Mouse (Mus musculus): ENCODE measurements around the gene Sptan1. TPM values are rescaled to one million over a fixed set of nuclear protein-coding genes. Genes with fewer than 3 reads are reported as not detected.
A peak's percentile ranks its signal among the peaks of the same experiment; 100 is the strongest.

Gene Sptan1
- 93.0 and 113 TPM in 2 replicates for polyA plus RNA-seq (2015; fragmentation: Nextera tagmentation; extraction: Ambion mirVana)

DNA sequence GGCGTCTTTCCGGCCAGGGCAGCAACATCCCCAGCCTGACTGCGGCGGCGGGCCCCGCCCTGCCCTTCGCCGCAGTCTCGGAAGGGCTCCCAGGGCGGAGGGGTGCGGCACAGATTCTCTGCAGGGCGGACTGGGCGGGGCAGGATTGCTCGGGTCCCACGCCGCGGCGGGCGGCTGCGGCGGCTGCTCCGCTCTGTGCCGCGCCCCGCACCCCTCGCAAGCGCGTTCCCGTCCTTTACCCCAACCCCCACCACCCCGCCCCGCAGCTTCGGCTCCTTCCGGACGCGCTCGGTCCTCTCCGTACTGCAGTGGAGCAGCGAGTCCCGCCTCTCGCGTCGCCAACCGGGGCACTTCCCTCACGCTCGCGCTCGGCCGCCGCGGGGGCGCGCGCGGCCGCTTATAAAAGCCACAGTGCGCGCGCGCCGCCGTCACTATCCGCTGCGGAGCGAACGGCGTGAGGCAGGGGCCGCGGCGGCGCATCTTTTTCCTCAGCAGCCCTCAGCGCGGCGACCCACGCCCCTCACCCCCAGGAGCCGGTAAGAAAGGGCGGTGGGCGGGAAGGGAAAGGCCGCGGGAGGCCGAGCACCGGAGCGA lies at the start of gene Sptan1:
Gene Sptan1, plus strand, starts transcription at position 311 of the 594 bp plus-strand sequence.
- H3K4me1 ChIP-seq (ENCODE audit: control insufficient read depth, insufficient read depth, low read length), result peaks cover 37% of the 10 kb centered on the region
- H3K9ac ChIP-seq (ENCODE audit: low read length), result peak within 1 kb of the TSS; percentile 97
- no peaks in the 10 kb centered on the region for H3K9me3 ChIP-seq (replicated peaks; ENCODE audit: control insufficient read depth, low read length)
- H3K27ac ChIP-seq (ENCODE audit: low read length), result peak within 1 kb of the TSS; percentile 94
- peak within 1 kb of the TSS; percentile 72 for H3K4me2 ChIP-seq (ENCODE audit: low read depth, low read length)
- peak within 1 kb of the TSS; percentile 88 for H3K4me3 ChIP-seq (ENCODE audit: low read length)
- under 1% methylated on average over 81 of the region's 82 CpGs for WGBS
- H3K27me3 ChIP-seq (ENCODE audit: control insufficient read depth, insufficient read depth, low read length), result no peaks in the 10 kb centered on the region
- H3K36me3 ChIP-seq (ENCODE audit: control insufficient read depth, insufficient read depth), result 0 out of 2 replicates have a peak, but pooled peaks cover 3% of the 10 kb centered on the region
- ATAC-seq (replicated peaks; ENCODE audit: extremely low read depth, insufficient read depth, low FRiP score), result peak; percentile 97

DNA sequence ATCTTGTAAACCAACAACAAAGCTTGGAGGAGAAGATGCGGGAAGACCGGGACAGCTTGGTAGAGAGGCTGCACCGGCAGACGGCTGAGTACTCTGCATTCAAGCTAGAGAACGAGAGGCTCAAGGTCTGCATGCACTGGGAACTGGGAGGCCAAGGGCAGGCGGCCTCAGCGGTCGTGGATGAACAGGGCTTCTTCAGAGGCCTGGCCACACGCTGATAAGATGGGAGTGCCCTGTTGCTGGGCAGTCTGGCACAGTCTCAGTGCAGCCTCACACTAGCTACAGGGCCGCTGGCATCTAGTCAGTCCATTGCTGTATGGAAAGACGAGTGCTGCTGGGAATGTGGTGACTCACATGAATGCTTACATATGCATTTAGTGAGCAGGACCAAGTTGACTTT lies 47.7 kb upstream of the Sptan1 start:
- H3K4me3 ChIP-seq (ENCODE audit: low read length), result no peak overlapping the region
- no peak for ATAC-seq (replicated peaks; ENCODE audit: extremely low read depth, insufficient read depth, low FRiP score)
- 89% methylated on average over 11 of the region's 11 CpGs for WGBS
- no peaks in the 10 kb centered on the region for H3K27me3 ChIP-seq (ENCODE audit: control insufficient read depth, insufficient read depth, low read length)
- H3K9me3 ChIP-seq (replicated peaks; ENCODE audit: control insufficient read depth, low read length), result no peaks in the 10 kb centered on the region
- no peak overlapping the region for H3K27ac ChIP-seq (ENCODE audit: low read length)
- H3K4me2 ChIP-seq (ENCODE audit: low read depth, low read length), result no peak overlapping the region
- H3K9ac ChIP-seq (ENCODE audit: low read length), result no peak overlapping the region
- peaks cover 47% of the 10 kb centered on the region for H3K36me3 ChIP-seq (ENCODE audit: control insufficient read depth, insufficient read depth)
- no peaks in the 10 kb centered on the region for H3K4me1 ChIP-seq (ENCODE audit: control insufficient read depth, insufficient read depth, low read length)

DNA sequence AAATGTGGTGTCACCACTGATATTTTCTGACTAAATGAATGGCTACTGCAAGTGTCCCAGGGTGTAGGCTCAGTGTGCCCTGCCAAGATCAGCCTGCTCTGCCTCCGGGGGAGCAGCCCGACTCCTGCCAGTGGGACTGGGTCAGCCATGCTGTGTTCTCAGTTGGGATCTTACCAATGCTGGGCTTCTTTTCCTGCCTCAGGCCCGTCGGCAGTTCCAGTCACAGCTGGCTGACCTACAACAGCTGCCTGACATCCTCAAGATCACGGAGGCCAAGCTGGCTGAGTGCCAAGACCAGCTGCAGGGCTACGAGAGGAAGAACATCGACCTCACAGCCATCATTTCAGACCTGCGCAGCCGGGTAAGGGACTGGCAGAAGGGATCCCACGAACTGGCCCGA lies 43.3 kb upstream of the Sptan1 start:
- Histone ChIP-seq H3K4me3 (ENCODE audit: low read length) (no peak overlapping the region), H3K27ac (ENCODE audit: low read length) (no peak overlapping the region), H3K36me3 (ENCODE audit: control insufficient read depth, insufficient read depth) (peaks cover 45% of the 10 kb centered on the region), H3K27me3 (ENCODE audit: control insufficient read depth, insufficient read depth, low read length) (no peaks in the 10 kb centered on the region), H3K9me3 (replicated peaks; ENCODE audit: control insufficient read depth, low read length) (no peaks in the 10 kb centered on the region), H3K9ac (ENCODE audit: low read length) (no peak overlapping the region), H3K4me1 (ENCODE audit: control insufficient read depth, insufficient read depth, low read length) (no peaks in the 10 kb centered on the region), H3K4me2 (ENCODE audit: low read depth, low read length) (no peak overlapping the region)
- WGBS, result 42% methylated on average over 11 of the region's 11 CpGs
- ATAC-seq (replicated peaks; ENCODE audit: extremely low read depth, insufficient read depth, low FRiP score), result no peak

DNA sequence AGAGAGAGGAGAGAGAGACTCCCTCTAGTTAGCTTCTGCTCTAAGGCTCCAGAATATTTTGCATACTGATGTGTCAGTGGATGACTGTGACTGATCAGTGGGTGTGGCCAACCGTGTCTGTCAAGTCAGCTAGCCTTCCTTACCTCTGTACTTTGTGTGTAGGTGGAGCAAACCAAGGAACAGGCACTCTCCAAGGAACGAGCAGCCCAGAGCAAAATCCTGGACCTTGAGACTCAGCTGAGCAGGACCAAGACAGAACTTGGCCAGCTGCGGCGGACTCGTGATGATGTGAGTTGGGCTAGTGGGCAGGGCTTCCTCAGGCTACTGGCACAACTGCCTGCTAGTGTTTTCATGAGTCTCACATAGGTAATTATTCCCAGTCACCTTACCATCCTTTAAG lies 38.8 kb upstream of the Sptan1 start:
- H3K4me3 ChIP-seq (ENCODE audit: low read length), result no peak overlapping the region
- H3K9me3 ChIP-seq (replicated peaks; ENCODE audit: control insufficient read depth, low read length), result no peaks in the 10 kb centered on the region
- 87% methylated on average over 5 of the region's 5 CpGs for WGBS
- no peak overlapping the region for H3K4me2 ChIP-seq (ENCODE audit: low read depth, low read length)
- ATAC-seq (replicated peaks; ENCODE audit: extremely low read depth, insufficient read depth, low FRiP score), result no peak
- H3K4me1 ChIP-seq (ENCODE audit: control insufficient read depth, insufficient read depth, low read length), result no peaks in the 10 kb centered on the region
- H3K36me3 ChIP-seq (ENCODE audit: control insufficient read depth, insufficient read depth), result peaks cover 51% of the 10 kb centered on the region
- H3K27ac ChIP-seq (ENCODE audit: low read length), result no peak overlapping the region
- H3K9ac ChIP-seq (ENCODE audit: low read length), result no peak overlapping the region
- no peaks in the 10 kb centered on the region for H3K27me3 ChIP-seq (ENCODE audit: control insufficient read depth, insufficient read depth, low read length)

DNA sequence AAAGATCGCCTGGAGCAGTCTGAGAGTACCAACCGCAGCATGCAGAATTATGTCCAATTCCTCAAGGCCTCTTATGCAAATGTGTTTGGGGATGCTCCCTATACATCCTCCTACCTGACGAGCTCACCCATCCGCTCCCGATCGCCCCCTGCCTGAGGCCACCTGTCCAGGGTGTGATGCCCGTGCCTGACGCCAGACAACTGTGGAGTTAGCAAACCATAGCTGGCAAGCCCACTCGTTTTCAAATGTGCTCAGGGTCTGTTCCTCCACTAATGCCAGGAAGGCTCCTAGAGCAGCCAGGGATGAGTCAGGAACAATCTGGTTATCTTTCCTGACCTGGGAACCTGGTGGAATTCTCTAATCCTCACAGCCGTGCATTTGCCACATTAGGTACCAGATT lies 34.9 kb upstream of the Sptan1 start:
- WGBS, result 83% methylated on average over 10 of the region's 10 CpGs
- Histone ChIP-seq H3K27ac (ENCODE audit: low read length) (no peak overlapping the region), H3K4me1 (ENCODE audit: control insufficient read depth, insufficient read depth, low read length) (no peaks in the 10 kb centered on the region), H3K4me3 (ENCODE audit: low read length) (no peak overlapping the region), H3K27me3 (ENCODE audit: control insufficient read depth, insufficient read depth, low read length) (no peaks in the 10 kb centered on the region), H3K9me3 (replicated peaks; ENCODE audit: control insufficient read depth, low read length) (no peaks in the 10 kb centered on the region), H3K4me2 (ENCODE audit: low read depth, low read length) (no peak overlapping the region), H3K36me3 (ENCODE audit: control insufficient read depth, insufficient read depth) (peaks cover 37% of the 10 kb centered on the region), H3K9ac (ENCODE audit: low read length) (no peak overlapping the region)
- no peak for ATAC-seq (replicated peaks; ENCODE audit: extremely low read depth, insufficient read depth, low FRiP score)

DNA sequence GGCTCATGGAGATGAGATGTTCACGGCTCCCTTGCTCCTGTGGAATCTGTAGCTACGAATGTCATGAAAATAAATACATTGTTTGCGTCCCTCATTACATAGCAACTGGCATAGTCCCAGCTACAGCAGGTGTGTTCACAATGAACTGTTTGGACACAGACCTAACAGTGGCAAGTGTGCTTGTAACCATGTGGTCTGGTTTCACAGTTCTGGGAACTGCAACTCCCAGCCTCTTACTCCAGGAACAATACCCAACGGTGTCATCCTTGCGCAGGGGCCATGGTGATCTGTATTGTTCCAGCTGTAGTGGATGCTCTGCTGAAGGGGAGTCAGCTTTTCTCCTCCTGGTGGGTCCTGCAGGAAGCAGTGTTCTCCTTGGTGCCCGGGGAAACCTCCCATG lies 34.2 kb upstream of the Sptan1 start:
- Histone ChIP-seq H3K4me2 (ENCODE audit: low read depth, low read length) (no peak overlapping the region), H3K9ac (ENCODE audit: low read length) (no peak overlapping the region), H3K4me1 (ENCODE audit: control insufficient read depth, insufficient read depth, low read length) (peaks cover 6% of the 10 kb centered on the region), H3K9me3 (replicated peaks; ENCODE audit: control insufficient read depth, low read length) (no peaks in the 10 kb centered on the region), H3K4me3 (ENCODE audit: low read length) (no peak overlapping the region), H3K27me3 (ENCODE audit: control insufficient read depth, insufficient read depth, low read length) (no peaks in the 10 kb centered on the region), H3K36me3 (ENCODE audit: control insufficient read depth, insufficient read depth) (peaks cover 31% of the 10 kb centered on the region), H3K27ac (ENCODE audit: low read length) (no peak overlapping the region)
- no peak for ATAC-seq (replicated peaks; ENCODE audit: extremely low read depth, insufficient read depth, low FRiP score)
- WGBS, result 89% methylated on average over 6 of the region's 6 CpGs

DNA sequence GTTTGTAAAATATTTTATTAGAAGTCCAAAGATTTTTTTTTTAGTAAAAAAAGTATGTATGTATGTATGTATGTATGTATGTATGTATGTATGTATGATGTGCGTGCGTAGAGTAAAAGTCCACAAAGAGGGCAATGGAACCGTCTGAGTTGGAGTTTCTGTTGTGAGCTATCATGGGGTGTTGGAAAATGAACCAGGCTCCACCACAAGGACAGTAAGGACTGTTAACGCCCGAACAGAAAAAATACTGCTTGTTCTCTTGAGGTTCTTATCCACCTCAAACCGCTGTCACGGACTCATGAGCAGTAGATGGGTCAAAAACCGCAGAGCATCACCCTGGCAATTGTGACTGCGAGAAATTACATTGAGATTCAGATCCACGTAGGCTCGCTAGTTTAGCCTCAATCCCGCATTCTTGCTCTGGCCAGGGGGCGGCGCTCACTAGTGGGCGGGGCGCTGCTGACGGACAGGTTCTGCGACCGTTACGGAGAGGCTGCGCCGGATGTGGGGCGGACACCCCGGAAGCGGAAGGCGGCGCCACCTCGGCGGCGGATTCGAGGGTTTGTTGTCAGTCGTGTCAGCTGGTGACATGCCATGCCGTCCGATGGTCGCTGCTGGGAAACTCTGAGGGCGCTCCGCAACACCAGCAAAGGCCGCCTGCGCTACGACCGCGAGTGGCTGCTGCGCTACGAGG lies 30.3 kb upstream of the Sptan1 start, which contains the start of gene Gle1:
Gene Gle1, plus strand, starts transcription at position 521 of the 694 bp plus-strand sequence.
- no peaks in the 10 kb centered on the region for H3K27me3 ChIP-seq (ENCODE audit: control insufficient read depth, insufficient read depth, low read length)
- peak within 1 kb of the TSS; percentile 83 for H3K9ac ChIP-seq (ENCODE audit: low read length)
- H3K9me3 ChIP-seq (replicated peaks; ENCODE audit: control insufficient read depth, low read length), result no peaks in the 10 kb centered on the region
- H3K36me3 ChIP-seq (ENCODE audit: control insufficient read depth, insufficient read depth), result peaks cover 22% of the 10 kb centered on the region
- WGBS, result 2% methylated on average over 44 of the region's 44 CpGs
- H3K27ac ChIP-seq (ENCODE audit: low read length), result peak within 1 kb of the TSS; percentile 65
- H3K4me1 ChIP-seq (ENCODE audit: control insufficient read depth, insufficient read depth, low read length), result peaks cover 7% of the 10 kb centered on the region
- peak within 1 kb of the TSS; percentile 99 for H3K4me3 ChIP-seq (ENCODE audit: low read length)
- peak; percentile 98 for ATAC-seq (replicated peaks; ENCODE audit: extremely low read depth, insufficient read depth, low FRiP score)
- peak within 1 kb of the TSS; percentile 79 for H3K4me2 ChIP-seq (ENCODE audit: low read depth, low read length)

DNA sequence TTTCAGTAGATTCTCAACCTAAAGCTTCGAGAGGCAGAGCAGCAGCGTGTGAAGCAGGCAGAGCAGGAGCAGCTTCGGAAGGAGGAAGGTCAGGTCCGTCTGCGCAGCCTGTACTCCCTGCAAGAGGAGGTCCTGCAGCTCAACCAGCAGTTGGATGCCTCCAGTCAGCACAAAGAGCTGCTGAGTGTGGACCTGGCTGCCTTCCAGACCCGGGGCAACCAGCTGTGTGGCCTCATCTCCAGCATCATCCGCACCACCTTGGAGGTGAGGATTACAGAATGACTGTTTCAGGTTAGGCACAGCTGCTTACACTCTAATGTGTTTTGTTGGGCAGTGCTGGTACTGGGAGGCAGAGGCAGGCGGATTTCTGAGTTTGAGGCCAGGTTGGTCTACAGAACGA lies 25.3 kb upstream of the Sptan1 start:
- no peaks in the 10 kb centered on the region for H3K9me3 ChIP-seq (replicated peaks; ENCODE audit: control insufficient read depth, low read length)
- ATAC-seq (replicated peaks; ENCODE audit: extremely low read depth, insufficient read depth, low FRiP score), result no peak
- peaks cover 39% of the 10 kb centered on the region for H3K36me3 ChIP-seq (ENCODE audit: control insufficient read depth, insufficient read depth)
- 88% methylated on average over 9 of the region's 9 CpGs for WGBS
- H3K27ac ChIP-seq (ENCODE audit: low read length), result no peak overlapping the region
- no peak overlapping the region for H3K4me2 ChIP-seq (ENCODE audit: low read depth, low read length)
- H3K4me3 ChIP-seq (ENCODE audit: low read length), result no peak overlapping the region
- H3K9ac ChIP-seq (ENCODE audit: low read length), result no peak overlapping the region
- no peaks in the 10 kb centered on the region for H3K27me3 ChIP-seq (ENCODE audit: control insufficient read depth, insufficient read depth, low read length)
- H3K4me1 ChIP-seq (ENCODE audit: control insufficient read depth, insufficient read depth, low read length), result peaks cover 7% of the 10 kb centered on the region

DNA sequence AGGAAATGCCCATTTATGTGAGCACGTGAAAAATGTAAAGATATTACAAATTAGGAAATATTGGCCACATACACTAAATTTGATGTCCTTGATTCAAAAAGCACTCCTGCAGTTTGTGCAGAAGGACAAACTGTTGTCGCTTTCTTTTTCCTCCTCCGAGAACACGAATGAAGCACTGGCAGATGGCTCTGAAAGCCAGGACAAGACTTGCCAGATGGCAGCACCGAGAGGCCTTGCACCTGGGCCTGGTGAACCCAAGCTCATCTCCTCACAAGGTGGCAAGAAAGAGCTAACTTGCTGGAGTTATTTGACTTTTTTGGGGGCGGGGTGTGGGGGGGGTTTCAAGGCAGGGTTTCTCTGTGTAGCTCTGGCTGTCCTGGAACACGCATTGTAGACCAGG lies 24.5 kb upstream of the Sptan1 start:
- Histone ChIP-seq H3K36me3 (ENCODE audit: control insufficient read depth, insufficient read depth) (peaks cover 39% of the 10 kb centered on the region), H3K9me3 (replicated peaks; ENCODE audit: control insufficient read depth, low read length) (no peaks in the 10 kb centered on the region), H3K9ac (ENCODE audit: low read length) (no peak overlapping the region), H3K27me3 (ENCODE audit: control insufficient read depth, insufficient read depth, low read length) (no peaks in the 10 kb centered on the region), H3K4me3 (ENCODE audit: low read length) (no peak overlapping the region), H3K27ac (ENCODE audit: low read length) (no peak overlapping the region), H3K4me1 (ENCODE audit: control insufficient read depth, insufficient read depth, low read length) (peaks cover 5% of the 10 kb centered on the region), H3K4me2 (ENCODE audit: low read depth, low read length) (no peak overlapping the region)
- WGBS, result 87% methylated on average over 7 of the region's 7 CpGs
- ATAC-seq (replicated peaks; ENCODE audit: extremely low read depth, insufficient read depth, low FRiP score), result no peak

Measured in heart, embryonic 16.5 days (tissue).